1 mouse cellular context compared by ENCODE assay signal in the genomic region with DNA sequence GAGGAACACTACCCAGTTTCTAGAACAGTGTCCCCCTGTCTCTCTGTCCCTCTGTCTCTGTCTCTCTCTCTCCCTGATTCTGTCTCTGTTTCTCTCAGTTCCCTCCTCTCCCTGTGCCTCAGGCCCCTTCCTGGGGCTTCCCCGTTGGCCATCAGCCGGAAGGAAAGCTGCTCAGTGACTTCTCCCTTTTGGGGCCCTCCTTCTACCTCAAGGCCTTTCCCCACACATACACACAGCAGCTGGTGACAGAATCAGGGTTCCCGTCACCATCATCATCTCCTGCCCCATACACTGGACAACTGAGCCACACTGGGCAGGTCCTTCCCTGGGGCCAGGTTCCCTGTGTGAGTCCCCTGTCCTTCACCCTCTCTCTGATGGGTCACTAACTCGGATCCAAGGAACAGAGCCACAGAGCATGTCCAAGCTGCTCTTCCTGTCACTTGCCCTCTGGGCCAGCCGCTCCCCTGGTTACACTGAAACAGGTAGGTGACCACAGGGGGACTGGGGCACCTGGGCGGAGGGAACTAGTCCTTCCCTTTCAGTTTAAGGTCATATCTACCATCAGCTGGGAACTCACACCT.
TF ChIP-seq lines count a peak whose summit lies in the region.

A gene (plus strand): TSS at position 194 of the 581 bp plus-strand sequence.

TF ChIP-seq in CH12.LX, 34 proteins besides CTCF, POLR2A, EP300 and RAD21 (continued from another document):
- TF ChIP-seq ELF1 (IDR thresholded peaks at IDR 0.05; ENCODE audit: low read depth, low read length) (peak; percentile 59; the same call in 1 of the 2 replicates), TBP (conservative IDR thresholded peaks at IDR 0.05; ENCODE audit: low read depth, low read length) (no peak; the same call in 1 of the 2 replicates), CHD2 (IDR thresholded peaks at IDR 0.05; ENCODE audit: low read length) (peak; percentile 58; the same call in 1 of the 2 replicates), USF2 (conservative IDR thresholded peaks at IDR 0.05; ENCODE audit: low read depth, low read length) (no peak), IRF4 (IDR thresholded peaks at IDR 0.05; ENCODE audit: low read depth, low read length) (peak; percentile 91)
